Mouse (Mus musculus): Measurements from ENCODE around the gene Synm.

- no peak for TF ChIP-seq POLR2A (IDR thresholded peaks at IDR 0.05; ENCODE audit: control insufficient read depth, extremely low read depth, insufficient read depth, low read length, poor library complexity)
- no peak for TF ChIP-seq CTCF (IDR thresholded peaks at IDR 0.05; ENCODE audit: borderline replicate concordance, control insufficient read depth, extremely low read depth, insufficient read depth, low read length, poor library complexity)
Measured at GRCm38 (mm10) chr7:67749441-67750239, 9.9 kb downstream of the Synm start.
